Mouse (Mus musculus): ENCODE measurements around the gene Zfand6.

The Zfand6 gene

DNA sequence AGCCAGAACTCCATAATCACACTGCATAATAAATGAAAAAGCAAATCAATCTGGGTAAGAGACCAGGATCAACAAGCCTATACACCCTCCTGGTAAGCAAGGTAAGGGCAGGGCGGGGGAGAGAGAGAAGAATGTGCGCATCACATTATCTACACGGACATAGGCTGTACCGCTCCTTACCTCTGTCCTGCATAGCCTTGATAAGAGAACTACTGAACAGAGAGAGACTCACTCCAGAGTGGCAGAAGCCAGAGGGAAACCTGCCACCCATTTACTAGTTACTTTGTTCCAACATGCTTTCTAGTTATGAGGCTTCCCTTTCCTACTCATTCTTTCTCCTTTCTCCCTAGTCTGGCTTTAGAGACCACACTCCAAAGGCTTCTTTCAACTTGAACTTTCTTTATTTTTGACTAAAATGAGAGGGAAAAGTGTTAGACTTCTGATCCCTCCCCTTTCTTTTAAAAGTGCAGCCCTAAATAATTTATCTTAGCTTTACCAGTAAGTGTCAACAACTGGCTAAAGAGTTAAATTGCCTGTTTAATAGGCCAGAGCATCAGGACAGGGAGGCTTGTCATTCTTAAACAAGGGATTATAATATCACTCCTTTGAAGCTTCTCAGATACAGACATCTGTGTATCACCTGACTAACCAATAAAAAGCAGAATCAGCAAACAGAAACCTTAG is 38.3 kb downstream of the Zfand6 start:
- peak; percentile 84 for DNase-seq (ENCODE audit: low read depth, low spot score)

DNA sequence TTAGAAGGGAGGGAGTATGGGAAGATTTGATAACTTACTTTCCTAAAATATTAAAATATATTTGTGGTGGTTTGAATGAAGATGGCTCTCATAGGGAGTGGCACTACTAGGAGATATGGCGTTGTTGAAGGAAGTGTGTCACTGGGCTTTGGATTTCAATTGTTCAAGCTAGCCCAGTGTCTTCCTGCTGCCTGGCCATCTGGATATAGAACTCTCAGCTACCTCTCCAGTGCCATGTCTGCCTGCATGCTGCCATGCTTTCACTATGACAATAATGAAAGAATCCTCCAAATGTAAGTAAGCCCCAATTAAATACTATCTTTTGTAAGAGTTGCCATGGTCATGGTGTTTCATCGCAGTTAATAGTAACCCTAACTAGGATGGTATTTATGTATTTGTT is 40.7 kb downstream of the Zfand6 start:
- DNase-seq (ENCODE audit: low read depth, low spot score), result no peak

DNA sequence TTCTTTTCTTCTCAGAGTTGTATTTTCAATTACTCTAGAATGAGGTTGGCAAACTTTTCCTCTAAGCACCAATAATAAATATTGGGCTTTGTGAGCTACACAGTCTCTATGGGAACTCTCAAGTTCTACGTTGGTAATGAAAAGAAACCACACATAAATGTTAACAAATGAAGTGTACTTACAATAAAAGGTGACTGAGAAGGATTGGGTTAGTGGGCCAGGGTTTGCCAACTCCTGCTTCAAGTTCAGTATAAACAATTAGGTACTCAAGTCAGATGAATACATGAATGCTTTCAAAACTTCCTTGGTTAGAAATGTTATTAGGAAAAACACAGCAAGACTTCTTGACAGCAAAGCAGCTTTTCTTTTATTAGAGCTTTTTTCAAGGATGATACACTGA is 43.5 kb downstream of the Zfand6 start:
- no peak for DNase-seq (ENCODE audit: low read depth, low spot score)

DNA sequence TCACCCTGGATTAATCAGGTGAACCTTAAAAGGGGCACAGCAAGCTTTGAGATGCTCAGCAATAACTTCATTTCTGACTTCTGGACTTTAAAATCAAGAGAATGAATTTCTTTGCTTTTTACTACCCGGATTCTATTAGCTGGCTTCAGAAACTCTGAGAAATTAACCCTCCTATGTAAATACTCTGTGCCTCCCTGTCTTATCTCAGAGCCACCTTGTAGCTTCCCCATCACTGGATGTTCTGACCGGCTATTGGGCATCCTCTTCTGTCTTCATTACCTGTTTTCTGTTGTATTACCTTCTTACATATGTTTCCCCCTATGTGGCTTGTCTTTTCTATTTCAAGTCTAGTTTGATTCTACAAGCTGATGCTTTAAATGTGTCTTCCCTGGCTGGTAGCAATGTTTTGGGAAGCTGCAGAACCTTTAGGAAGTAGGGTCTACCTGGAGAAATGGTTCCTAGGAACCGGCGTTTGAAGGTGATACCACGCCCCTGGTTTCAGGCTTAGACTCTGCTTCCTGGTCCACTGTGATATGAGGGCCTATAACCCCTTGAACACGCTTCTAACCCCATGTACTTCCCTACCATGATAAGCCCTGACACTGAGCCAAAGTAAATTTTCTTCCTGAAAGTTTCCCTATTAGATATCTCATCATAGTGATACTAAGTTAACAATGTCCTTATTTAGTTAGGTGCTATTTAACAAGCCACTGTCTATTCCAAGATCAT is 46.3 kb downstream of the Zfand6 start:
- no peak for DNase-seq (ENCODE audit: low read depth, low spot score)

DNA sequence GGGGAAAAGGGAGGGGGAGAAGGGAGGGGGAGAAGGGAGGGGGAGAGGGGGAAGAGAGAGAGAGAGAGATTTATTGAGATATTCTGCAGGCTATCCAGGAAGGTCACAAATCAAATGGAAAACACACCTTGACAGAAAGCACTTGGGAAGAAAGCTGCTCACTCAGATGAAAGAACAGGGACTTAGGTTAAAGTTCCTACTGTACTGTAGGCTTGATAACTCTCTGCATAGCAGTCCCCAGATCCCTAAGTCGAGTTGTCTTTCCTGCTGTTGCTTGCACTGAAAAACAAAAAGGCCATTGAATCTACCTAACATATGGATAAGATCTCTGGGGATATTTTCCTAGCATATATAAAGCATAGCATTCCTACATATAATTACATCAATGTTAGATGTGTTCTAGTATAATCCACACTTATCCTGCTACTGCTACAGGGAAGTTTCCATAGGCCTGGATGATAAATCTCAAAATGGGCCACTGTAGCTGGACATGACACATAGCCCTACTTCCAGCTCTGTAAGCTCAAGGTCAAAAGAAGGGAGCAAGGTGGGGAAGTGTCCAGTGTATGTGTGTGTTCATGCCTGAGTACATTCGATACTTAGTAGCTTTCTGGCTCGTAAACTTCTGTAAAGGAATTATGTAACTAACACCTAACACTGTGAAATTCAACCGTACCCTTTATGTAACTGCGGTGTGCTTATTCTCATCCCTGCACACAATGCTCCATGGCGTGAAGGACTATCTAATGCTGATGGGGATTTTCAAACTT is 47.4 kb downstream of the Zfand6 start:
- no peak for DNase-seq (ENCODE audit: low read depth, low spot score)

DNA sequence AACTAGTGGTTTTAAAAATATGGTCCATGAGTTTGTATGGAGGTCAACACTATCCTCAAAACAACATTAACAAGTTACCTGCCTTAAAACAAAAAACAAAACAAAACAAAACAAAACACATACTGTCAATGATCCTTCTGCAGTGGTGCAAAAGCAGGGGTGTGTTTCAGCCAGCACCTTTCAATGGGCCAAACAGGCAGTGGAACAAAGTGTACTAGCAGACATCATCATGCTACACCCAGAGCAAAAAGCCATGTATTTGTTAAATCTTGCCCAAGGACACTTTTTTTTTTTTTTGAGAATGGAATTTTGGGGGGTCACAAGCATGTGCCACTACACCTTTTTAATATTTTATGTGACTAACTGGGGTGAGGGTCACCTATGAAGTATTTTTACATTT is 52.8 kb downstream of the Zfand6 start:
- no peak for DNase-seq (ENCODE audit: low read depth, low spot score)

DNA sequence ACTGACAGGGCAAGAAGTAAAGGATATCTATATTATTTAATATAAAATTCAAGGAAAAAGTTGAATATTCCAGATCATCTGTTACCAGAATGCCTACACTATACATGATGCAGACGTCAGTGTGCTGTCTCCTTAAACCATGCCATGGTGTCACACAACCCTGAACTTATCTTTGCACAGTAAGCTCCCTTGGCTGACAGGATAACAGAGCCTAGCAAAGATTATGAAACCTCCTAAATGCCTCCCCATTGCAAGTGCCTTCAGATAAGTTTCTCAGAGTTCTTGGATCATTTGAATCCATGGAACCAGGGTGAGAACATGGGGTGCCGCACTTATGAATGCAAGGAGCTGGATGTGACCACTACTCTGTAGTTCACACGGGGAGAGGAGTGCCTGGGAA is 57.9 kb downstream of the Zfand6 start:
- DNase-seq (ENCODE audit: low read depth, low spot score), result no peak

DNA sequence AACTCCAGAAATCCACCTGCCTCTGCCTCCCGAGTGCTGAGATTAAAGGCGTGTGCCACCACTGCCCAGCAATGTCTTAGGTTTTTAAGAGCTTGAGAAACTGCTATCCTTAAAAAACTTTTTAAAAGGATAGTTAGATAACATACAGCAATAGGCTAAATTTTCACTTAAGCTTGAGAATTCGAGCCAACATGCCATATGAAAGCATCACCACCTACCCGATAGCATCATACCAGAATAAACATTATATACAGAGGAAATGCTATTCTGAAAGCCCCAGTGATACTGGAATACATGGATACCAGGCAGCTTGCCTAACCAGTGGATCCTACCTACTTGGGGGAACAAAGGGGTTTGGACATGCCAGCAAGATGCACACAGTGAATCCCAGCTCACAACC is 66.0 kb downstream of the Zfand6 start:
- DNase-seq (ENCODE audit: low read depth, low spot score), result no peak

DNA sequence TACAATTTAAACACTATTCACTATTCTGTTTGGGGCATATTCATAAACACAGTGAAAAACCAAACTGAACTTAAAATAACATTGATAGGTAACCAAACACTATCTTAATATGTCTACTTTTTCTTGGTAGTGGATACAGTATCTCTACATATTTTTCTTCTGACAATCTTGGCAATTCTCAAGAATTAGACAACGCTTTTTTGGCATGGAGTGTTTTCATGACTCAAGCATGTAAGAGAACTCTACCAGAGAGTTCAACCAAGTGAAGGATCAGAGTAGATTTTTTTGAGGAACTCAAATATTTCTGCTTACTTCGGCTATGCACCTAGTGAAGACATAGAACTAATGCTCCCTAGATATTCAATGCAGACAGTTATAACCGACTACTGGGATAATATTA is 68.8 kb downstream of the Zfand6 start:
- DNase-seq (ENCODE audit: low read depth, low spot score), result no peak

DNA sequence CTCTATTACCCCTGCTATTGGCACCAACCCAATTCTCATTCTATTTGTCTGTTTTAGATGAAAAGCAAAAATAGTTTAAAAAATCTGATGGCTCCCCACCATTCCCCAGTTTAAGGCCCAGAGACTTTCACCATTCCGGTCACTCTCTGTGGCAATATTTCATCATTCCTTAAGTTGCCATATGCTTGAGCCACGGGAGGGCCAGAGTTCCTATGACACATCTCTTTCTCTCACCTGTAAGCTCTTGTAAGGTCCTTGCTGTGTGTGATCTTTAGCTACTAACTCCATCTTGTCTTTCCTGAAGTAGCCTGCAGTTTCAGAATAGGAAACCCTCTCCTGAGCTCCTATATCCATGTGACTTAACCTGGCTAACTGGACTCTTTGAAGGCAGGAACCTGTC is 70.8 kb downstream of the Zfand6 start:
- no peak for DNase-seq (ENCODE audit: low read depth, low spot score)

DNA sequence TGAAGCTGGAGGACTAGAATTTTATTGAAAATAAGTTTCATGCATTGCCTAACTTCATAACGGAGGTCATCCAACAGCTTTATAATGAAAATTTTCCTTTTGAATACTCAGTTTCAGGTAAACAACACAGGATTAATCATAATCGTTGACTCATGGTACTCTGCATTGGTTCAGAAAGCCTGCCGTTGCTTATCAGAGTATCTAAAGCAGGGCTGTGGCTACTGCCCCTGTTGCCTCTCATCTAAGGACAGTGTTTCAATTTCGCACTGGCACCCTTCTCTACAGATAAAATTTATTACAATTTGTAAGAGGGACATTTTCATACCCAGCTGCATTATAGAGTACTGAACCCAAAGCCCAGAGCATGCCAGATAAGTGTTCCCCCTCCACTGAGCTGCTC is 77.3 kb downstream of the Zfand6 start:
- DNase-seq (ENCODE audit: low read depth, low spot score), result no peak

DNA sequence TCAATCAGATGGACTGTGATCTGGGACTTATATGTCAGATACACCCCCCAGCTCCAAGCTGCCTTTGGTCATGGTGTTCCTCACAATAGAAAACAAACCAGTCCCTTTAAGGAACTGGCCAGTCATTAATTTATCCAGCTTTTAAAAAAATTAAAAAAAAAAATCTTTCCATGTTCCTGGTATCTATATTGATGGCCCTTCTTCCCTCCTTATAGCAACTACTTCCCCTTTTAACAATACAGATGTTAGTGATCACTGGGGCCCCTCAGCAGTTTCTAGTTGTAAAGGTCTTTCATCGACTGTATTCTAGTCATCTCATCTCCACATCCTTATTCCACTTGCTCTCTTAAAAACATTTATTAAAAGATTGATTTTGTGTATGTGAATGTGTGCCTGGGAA is 78.2 kb downstream of the Zfand6 start:
- no peak for DNase-seq (ENCODE audit: low read depth, low spot score)

DNA sequence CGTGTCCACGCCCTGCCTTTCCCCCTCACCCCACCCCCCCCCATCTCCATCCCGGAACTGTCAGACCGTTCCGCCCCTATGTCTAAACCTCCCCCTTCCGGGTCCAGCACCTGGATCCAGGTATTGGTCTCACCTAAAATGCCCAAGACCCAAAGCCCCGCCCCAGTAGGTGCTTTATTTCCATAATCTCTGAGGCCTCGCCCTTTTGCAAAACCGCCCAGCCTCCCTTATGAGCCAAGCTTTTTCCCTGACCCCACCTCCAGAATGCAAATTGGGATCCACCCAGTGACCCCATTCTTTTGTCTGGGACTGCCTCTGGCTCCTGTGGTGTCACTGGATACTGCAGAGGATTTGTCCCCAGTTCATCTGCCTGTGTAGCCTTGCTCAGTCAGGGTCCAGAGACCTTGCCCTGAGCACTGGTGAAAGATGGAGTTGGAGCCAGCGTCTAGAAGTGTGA is 83.4 kb downstream of the Zfand6 start, which contains the start of gene Fah:
Gene Fah (minus strand): TSS at position 430 of the 457 bp plus-strand sequence.
- no peak for DNase-seq (ENCODE audit: low read depth, low spot score)

DNA sequence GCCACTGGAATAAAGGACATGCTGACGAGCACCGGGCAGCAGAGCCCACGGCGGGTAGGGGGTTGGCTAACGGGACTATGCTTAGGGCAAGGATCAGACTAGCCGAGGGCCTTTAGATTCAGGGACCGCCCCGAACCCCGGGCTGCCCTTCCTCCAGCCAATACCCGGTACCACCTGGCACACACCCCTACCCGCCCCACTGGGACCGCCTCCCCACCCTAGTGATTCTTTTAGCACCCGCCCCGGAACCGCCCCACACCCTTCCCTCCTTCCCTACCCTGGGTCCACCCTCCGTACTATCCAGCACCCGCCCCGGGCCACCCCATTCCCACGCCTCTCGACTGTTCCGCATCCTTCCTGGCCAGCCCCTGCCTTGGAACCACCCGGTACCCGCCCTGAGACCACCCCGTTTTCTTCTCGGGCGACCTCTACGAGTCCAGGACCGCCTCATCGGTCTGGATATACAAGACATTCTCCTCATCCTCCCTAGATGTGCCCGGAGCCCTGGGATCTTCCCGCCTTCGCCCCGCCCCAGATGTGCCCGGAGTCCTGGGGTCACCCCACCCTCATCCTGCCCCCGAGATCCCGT is 84.0 kb downstream of the Zfand6 start:
- DNase-seq (ENCODE audit: low read depth, low spot score), result peak; percentile 66

DNA sequence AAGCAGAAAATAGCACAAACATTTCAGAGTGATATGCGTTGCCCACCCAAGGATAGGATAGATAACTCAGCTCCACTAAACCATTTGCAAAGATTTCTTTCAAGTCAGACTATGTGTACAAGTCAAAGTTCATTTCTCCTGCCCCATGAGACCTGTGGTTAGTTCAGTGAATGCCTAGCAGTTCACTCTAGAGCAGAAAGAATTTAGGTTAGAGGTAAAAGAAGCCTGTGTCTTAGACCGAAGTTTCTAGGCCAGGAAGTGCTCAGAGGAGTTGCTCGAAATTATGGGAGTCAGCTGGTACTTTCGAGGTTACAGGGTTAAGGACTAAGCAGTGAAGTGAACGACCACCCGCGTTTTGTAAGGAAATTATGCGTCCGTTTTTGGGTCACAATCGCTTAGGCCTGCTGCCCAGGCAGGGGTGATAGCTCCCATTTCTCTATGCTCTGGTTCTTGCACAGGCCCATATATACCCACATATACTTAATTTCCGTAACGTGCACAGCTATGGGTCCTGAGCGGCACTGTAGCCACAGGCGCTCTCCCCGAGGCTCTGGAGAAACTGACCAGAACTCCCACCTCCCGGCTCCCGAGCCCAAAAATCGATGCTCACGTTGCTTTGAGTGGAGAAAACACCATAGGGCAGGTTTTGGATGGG is 84.6 kb downstream of the Zfand6 start:
- no peak for DNase-seq (ENCODE audit: low read depth, low spot score)

DNA sequence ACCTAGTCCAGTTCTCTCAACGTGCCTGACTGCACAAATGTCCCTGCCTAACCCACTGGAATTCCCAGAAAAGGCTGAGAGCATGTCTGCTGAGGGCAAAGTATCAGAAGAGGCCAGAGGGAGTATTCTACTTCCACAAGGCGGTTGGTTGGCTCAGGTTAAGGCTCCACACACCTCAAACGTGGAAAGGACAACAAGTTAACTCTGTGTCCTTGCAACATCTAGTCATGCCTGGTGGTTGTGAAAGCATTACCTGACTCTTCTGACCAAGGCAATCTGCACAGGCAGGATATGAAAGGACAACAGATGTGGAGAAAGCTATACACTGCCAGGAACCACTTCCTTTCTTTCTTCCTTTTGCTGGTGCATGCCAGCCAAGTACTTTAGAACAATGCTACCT is 85.3 kb downstream of the Zfand6 start:
- DNase-seq (ENCODE audit: low read depth, low spot score), result no peak

DNA sequence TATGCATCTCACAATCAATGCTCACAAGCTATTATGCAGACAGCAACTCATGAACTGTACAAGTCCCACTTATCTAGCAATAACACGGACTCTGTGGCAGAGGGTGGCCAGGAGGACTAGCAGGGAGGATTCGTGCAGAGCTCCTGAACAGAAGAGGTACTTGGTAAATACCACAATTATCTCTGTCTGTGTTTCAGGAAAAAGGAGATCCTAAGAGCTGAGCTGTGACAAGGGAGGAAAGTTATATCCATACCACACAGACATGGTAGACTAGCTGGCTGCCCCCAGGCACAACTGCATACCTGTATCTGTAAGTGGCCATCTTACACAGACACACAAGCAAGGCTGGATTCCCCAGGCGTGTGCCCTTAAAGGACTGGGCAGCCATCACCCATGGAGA is 88.4 kb downstream of the Zfand6 start:
- no peak for DNase-seq (ENCODE audit: low read depth, low spot score)

DNA sequence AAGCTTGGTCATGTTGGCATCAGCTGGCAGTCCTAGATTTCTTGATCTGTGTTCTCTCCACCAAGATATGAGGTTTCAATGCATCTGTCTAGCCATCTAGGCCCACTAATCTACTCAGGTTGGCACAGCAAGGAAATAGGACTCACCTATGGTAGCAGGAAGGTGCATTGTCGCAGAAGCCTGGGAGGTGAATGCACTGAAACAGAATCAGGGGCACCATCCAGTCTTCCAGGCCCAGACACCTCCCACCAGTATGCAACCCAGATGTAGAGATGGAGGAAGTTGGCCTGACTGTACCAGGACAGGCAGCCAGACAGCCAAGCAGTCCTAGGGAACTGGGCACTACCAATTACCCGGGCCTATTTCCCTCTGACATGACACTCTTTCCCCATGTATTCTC is 89.1 kb downstream of the Zfand6 start:
- DNase-seq (ENCODE audit: low read depth, low spot score), result no peak

DNA sequence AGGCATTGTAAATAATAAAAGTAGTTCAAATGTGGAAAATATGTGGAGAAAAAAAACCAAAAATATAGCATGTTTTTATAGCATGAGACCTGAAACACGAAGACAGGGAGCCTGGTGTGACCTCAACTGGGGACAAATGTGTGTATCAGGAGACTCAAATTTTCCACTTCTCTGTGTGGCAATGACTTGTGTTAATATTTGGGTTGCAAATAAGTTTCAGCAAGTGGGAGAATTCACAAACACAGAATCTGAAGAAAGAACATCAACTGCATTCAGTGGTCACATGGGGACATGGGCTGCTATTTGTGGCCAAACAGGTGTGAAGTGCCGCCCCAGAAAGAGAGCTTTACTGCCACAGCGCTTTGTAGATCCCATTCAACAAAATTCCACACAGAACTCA is 93.1 kb downstream of the Zfand6 start:
- no peak for DNase-seq (ENCODE audit: low read depth, low spot score)

DNA sequence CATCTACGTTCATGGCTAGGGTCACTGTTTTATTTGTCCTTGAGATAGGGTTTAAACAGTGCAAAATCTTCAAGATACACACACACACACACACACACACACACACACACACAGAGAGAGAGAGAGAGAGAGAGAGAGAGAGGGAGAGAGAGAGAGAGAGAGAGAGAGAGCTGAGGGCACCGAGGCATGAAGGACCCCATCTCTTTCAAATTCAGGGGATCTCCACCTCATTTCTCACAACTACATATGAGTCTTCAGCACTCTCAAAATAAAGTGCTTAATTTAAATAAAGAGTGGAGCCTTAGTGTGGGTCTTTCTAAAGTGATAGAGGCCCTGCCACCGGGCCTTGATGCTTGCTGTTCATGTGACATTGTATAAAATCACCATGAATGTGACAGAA is 93.8 kb downstream of the Zfand6 start:
- no peak for DNase-seq (ENCODE audit: low read depth, low spot score)

DNA sequence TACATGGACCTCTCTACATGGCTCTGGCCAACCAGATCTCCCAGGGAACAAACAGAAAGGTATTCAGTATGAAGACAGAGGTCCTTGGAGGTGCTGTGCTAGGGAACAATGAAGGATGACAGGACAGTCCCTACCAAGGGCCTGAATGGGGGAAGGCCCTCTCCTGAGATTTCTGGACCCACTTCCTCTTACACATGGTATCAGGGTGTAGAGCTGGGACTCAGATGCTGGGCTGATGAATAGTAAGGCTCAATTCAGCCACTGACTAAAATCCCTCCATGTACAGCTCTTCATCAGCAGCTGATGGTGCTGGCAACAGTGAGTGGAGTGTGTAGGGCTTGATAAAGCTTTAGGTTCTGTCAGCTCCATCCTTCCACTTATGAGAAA is 94.8 kb downstream of the Zfand6 start:
- DNase-seq (ENCODE audit: low read depth, low spot score), result no peak
